Mouse (Mus musculus) cerebellum, adult 11-12 months (tissue): ENCODE data around the gene Atp1a3.
"Not testable (repeated sequence)": the region's sequence is repeated elsewhere in the genome, so short reads cannot be mapped to it uniquely, and the experiment has no call there.

Experiments used
- DNase-seq: peaks from one replicate; pipeline ENCODE4 v3.0.0; 2022

Gene Atp1a3

DNA sequence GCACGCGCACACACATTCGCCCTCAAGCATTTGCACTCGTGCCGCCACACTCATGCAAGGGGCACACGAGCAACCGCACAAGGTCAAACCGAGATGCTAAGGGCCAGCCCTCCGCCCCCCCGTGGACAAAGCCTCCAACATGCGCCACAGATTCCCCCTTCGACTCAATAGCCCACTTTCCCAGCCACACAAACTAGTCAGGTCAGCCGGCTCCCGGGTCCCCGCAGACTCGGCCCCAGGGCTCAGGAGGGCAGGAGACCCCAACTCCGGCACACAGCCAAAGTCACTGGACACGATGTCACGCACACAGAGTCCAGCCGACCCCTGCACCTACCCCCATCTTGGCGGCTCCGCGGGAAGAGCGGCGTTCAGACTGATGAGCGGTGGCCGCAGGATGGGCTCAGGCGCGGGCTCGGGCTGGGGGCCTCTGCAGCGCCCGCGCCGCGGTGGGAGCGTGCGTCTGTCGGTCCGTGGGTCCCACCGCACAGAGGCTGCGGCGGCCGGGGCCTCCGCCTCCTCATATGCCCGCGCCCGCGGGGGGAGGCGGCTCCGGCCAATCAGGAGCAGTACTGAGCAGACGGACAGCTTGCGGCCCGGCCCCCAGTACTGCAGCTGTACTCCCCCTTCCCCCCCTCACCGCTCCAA is at the start of gene Atp1a3:
TSS of gene Atp1a3 (minus strand) at position 538 of the 645 bp plus-strand sequence.
- peak; percentile 93 for DNase-seq

DNA sequence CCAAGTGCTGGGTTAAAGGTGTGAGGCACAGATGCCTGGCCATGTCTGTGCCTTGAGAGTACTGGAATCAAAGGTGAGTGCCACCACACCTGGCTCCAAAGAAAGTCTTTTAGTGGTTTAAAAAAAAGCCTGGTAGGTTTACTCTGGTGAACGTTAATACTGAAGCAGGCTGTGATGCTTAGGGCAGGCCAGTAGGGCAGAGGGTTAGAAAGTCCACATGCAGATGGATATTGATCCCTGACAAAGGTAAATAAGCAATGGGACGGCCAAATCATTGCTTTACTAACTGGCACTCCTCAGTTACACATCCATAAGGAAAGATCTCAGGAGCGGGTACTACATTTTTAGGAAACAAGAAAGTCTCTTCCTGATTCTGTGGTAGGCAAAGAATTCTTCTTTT is 46.8 kb upstream of the Atp1a3 start:
- DNase-seq = no peak

DNA sequence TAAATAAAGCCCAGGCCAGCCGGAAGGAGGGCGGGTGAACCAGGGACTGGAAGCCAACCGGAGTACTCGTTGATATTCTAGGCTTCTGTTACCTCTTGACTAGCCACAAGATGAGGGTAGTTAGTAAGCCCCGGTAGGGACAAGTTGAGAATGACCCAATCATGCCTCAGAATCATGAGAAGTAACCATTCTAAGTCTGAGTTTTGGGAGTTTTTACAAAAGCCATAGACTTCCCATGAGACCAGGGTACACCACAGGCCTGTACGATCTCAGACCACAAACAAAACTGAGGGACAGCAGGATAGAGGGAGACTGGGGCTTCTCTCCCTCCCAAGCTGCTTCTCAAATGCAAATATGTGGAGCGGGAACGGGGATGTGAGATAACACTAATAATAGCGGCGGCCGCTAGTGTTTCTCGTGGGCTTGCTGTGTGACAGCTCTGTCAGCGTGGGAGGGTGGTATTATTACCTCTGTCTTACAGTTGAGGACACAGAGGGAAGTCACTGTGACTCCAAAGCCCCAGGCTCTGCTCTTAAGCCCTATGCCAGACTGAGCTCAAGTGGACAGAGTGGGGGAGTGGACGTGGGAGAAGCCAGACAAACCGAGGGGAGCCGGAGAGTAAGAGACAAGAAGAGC is 43.7 kb upstream of the Atp1a3 start:
- no peak for DNase-seq

DNA sequence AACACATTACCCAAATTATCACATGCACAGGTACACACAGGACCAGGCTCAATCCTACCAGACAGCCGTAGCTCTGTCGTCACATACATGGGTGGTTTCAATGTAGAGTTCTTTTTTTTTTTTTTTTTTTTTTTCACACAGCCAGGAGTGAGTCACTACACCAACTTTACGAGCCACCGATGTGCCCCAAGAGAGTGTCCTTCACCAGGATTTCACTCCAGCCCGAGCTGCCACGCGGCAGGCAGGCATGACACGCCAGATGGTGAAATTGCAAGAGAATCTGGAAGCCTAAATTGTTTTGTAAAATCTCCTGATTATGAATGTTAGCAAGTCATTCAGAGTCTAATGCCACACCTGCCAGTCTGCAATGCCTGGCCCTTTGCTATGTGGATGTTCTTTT is 41.6 kb upstream of the Atp1a3 start:
- no peak for DNase-seq

DNA sequence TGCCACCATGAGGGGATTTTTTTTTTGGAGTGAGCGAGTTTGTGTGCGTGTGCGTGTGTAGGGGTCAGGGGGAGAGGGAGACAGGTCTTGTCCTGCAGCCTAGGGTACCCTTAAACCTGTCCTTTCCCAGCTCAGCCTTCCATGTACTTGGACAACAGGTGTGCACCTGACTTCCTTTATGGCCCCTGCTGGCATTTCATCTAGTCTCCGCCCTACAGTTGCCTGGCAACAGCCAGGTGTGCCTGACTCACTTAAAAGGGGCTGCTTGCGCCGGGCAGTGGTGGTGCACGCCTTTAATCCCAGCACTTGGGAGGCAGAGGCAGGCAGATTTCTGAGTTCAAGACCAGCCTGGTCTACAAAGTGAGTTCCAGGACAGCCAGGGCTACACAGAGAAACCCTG is 38.8 kb upstream of the Atp1a3 start:
- not testable (repeated sequence) for DNase-seq

DNA sequence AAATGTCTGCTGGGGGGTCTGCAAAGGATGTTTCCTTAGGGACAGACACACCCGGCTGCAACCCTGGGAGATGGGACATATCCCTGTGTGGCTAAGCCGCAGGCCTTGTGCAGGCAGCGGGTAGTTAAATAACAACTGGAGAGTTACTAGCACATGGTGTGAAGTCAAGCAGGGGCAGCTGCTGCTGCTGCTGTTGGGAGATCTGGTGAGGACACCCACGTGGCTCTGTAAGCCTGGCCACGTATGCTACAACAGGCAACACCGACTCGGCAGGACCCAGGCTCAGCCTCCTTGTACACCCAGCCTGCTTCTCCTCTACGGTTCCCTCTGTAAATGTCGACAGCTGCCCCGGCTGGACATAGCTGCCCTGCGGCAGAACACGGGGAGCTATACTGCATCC is 36.2 kb upstream of the Atp1a3 start:
- no peak for DNase-seq

DNA sequence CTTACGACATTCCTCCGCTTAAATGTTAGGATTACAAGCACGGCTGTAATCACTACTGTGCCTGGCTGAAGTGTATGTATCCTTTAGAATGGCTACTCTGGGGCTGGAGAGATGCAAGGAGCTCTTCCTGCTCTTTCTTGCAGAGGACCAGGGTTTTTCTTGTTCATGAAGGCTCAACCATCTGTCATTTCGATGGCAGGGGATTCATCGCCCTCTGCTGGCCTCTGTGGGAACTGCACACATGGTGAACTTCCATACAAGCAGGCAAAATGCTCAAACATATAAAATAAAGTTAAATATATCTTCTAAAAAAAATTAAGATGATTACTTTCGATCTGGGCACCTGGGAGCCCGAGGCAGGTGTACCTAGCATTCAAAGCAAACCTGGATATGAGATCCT is 30.2 kb upstream of the Atp1a3 start:
- peak; percentile 75 for DNase-seq

DNA sequence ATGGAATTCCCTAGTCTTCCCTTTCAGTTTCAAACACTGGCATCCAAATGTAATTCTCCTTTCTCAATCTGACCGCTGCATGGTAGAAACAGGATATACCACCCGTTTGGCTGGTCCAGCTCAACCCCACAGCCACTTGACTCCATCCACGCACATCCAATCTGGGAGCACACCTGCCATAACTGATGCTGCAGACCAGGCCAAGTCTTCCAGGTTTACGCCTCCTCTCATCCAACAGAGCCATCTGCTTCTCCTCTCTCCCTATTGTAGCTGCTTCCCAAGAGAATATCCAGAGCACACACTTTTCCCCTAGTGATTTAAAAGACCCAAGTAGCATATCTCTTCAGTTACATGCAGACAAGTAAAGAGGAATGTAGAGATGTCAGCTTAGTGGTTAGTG is 29.0 kb upstream of the Atp1a3 start:
- no peak for DNase-seq

DNA sequence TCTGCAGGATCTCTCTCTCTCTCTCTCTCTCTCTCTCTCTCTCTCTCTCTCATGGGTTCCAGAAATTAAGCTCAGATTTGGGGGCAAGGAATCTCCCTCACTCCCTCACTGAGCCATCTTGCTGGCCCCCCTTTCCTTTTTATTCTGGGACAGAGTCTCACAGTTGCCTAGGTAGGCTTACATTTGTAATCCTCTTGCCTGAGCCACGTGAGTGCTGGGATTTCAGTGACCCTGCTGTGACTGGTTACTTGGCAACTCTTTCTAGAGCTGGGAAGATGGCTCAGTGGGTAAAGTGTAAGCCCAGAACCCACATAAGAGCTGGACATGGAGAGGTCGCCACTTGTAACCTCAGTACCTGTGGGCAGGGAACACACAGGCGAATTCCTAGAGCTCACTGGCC is 25.8 kb upstream of the Atp1a3 start:
- DNase-seq = no peak

DNA sequence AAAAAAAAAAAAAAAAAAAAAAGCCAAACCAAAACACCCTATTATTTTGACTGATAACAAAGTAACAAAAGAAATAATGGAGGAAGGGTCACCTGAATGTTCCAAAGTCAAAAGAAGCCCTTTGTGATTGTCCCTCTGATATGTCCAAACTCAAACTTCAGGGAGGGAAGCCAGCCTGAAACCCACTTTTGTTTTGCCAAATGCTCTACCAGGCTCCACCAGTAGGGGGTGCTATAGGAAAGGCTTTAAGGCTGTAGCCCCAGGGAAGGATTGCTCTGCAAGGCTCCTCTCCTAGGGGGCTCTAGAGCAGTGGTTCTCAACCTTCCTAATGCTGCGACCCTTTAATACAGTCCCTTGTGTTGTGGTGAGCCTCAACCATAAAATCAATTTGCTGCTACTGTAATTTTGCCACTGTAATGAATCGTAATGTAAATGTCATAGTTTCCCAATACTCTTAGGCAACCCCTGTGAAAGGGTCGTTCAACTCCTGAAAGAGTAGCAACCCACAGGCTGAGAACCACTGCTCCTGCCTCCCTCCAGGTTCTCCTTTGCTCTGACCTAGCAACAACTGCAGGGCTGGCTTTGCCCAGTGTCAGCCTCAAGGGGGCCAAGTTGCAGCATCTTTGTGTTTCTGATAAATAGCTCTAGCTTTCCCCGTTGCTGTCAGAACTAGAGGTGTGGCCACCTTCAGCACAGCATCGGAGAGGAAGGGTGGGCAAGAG is 24.4 kb upstream of the Atp1a3 start:
- DNase-seq = peak; percentile 58

DNA sequence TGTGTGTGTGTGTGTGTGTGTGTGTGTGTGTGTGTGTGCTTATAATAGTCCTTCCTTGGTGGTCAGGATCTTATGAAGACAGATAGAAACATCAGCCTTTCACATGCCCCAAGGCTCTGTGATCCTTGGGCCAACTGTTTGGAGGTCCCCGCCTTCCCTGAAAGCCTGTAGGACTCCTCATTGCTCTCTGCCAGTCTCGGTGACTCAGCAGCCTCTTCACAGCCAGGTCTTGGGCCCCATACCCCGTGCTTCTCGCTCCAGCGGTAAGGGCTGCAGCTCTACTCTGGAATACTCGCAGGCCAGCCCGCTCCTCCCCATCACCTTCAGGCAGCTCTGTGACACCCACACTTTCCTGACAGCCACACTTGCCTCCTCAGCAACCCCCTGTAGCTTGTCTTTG is 20.7 kb upstream of the Atp1a3 start:
- no peak for DNase-seq

DNA sequence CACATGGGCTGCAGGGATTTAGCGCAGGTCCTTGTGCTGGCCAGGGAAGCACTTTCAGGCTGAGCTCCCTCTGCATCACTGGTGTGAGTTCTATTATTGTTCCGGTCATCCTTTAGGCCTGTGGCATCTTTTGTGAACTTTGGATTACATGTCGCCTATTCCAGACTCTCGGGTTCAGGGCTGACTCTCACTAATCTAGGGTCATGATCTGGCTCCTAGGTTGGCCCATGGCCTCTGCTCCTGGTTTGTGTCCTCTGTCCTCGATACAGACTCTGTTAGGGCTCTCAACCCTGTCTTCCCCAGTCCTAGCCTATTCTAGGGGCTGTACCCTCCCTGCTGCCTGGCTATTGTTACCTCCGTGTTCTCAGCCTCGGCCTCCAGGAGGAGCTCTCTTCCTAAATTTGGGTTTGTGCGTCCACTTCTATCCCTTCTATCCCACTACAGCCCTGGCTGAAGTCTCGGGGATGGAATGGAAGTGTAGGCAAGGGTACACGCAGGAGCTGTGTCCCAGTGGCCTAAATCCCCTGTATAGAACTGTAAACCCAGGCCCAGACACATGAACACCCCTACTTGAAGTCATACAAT is 20.2 kb upstream of the Atp1a3 start:
- DNase-seq = no peak

DNA sequence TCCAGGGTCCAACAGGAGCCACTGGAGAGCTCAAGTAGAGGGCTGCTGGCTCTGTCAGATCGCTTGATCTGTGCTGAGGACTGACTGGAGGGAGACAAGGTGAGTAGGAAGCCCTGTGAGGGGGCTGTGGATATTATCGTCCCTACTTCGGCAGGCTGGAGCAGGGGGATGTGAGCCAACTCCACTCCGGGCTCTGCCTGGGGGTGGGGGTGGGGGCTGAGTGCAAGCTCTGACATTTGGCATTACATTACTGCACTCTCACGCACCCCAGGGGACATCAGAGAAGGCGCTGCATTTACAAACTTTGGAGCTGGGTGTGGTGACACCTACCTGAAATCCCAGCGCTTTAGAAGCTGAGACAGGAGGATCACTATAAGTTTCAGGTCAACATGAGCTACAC is 5.8 kb upstream of the Atp1a3 start:
- peak; percentile 54 for DNase-seq

DNA sequence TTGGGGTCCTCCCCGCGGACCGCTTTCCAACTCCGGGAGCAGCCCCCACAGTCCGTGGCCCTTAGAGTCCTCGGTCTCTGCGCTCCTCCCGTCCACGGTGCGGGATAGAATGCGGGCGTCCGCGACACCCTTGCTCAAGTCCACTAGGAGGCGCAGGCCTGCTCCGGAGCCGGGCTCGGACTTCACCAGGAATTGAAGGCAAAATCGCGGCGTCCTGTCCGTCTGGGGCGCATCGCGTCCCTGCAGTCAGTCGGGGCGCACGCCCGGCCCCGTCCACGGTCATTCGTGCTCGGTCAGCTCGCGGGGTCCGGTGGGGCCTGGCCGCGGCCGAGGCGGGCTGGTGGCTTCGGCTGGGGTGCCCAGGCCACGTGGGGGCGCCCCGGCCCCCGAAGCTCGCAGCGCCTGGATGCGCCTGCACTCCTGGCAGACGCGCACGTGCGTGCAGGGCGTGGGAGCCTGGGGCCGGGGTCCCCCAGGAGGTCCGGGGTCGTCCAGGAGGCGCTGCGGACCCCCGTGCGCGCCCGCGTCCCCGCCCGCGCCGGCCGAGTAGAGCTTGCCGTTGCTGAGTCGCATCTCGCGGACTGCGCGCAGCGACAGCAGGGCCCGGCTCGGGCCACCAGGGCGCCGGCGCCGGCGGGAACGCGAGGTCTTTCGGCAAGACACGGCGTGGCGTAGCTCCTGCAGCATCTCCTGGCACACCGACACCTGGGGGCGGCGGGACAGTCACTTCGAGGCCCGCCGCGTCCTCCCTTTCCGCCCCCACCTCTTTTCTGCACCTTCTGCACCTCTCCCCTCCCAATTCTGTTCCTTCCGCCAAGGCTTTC is 4.5 kb upstream of the Atp1a3 start:
- DNase-seq = peak; percentile 84

DNA sequence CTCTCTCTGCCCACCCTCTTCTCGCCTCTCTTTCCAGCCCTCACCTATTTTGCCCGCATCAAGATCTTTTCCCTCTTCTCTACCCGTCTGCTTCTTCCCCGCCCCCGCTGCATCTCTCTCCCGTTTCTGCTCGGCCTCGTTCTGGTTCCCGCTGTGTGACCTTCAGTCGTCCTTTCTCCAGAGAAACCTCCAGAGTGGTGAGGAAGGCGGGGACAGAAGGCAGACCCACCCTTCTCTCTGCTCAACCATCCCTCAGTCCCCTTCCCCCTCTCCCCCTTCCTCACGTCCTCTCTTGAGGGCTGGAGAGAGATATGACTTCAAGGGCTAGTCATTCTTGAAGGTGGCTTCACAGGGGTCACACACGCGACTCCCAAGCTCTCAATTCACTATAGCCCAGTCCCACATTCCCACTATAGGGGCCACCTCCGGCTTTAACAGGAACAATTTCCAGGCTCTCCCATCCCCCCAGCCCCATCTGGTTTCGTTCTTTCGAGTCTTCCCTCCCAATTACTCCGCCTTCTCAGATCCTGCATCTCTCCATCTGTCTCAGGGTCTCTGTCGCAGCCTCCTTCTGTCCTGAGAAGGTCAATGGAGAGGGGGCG is 3.4 kb upstream of the Atp1a3 start:
- DNase-seq = peak; percentile 76

DNA sequence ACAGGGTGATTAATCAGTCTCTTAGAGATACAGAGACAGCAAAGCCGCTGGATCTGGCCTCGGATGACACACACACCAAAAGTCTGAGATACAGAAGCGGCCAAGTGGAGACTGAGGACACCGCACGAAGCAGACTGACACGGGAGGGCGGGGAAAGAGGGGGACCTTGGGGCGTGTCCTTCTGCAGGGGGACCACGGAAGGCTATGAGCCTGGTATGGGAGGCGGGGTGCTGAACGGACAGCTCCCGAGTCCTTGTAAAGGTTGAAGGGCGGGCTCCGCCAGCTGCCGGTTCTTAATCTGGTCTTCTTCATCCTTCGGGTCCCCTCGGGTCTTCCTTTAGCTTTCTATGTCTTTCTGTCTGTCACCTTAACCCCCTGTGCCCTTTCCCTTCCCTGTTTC is 2.9 kb upstream of the Atp1a3 start:
- peak; percentile 82 for DNase-seq

DNA sequence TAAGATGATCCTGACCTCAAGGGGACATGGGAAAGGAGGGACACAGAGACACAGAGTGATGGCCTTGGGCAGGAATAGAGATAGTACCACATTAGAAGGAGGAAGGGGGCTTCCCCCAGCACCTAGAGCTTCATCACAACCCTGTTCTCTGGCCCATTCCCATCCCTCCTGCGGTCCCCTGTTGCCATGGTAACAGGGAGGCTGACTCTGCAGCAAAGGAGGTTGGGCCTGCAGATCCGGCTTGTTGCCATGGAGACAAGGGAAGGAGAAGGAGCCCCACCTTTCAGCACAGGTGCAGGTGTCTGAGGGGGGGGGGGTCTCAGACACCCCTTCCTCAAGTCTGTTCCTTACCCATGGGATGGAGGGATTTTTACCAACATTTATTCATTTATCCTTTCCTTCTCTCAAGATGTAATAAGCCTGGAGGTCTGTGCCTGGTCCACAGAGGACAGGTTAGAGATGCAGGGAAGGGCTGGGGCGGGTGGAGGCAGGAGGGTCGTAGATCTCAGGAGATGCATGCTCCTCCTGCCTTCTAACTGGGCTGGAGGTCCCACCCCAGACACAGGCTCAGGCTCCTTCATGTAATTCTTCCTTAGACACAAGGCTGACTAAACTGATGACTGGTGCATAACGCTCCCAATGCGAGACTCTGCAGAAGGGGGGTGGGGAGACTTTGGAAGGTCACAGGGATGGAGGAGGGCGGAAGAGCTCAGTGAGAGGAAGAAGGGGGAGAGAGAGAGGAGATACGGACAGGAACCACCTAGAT is 2.0 kb upstream of the Atp1a3 start:
- peak; percentile 87 for DNase-seq

DNA sequence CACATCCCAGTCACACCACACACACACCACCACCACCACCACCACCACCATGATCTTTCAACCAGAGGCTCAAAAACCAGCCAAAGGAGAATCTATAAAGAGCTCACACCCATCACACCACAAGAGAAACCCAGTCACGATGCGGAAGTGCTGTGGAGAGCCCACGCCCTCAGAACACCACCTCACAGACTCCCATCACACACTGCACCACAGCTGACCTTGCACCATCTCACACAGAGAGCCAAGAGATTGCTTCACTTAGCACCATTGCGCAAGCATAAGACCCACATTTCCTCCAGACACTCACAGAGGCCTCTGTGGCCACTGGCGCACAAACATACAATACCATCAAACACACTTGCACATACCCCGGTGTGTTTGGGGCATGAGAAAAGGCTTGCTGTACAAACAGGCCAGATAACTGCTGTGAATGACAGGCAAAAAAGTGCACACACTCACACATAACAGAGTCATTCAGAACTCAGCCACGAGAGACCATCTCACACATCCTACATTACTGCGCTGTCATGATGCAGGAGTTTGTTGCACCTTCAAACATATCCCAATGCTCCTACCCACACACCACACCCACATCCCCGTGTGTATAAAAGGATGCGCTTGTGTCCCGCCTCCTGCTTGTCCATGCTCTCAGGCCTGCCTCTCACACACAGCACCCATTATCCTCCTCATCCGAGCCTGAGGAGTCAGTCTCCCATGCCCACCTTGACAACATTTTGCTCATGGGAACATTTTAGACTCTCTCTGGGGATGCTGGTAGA is 1.0 kb upstream of the Atp1a3 start:
- peak; percentile 59 for DNase-seq

DNA sequence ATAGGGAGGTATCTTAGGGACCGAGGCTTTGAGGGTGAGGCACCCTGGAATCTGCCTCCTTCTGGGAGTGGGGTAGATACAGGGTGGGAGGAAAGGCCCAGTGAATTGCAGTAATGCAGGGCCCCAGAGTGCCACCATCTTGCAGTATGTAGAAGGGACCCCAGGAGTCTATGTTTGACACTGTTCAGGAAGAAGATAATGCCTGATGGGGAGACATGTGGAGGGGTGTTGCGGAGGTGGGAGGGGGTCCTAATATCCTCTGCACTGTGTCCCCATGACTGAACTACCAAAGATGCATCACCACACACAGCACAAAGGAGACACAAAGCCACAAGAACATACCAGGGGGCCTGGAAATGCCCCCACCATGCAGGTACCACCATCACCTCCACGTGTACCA is 413 bp upstream of the Atp1a3 start:
- DNase-seq = peak; percentile 63

DNA sequence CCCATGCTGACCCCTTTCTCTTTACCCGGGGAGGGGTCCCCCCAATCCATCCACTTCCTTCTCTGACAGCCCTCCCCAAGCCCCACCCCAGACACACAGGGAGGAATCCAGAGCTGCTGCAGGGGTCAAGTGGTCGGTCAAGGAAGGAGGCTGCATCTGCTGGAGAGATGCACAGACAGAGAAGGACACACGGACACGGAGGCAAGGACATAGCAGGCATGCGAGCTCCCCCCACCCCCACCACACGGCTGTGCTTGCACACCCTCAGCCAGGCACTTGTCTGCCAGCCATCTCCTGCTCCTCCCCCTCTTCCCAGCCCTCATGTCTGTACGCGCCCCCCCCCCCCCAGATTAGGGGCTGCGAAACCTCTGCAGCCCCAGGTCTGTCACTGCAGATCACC is 952 bp downstream of the Atp1a3 start:
- peak; percentile 70 for DNase-seq

DNA sequence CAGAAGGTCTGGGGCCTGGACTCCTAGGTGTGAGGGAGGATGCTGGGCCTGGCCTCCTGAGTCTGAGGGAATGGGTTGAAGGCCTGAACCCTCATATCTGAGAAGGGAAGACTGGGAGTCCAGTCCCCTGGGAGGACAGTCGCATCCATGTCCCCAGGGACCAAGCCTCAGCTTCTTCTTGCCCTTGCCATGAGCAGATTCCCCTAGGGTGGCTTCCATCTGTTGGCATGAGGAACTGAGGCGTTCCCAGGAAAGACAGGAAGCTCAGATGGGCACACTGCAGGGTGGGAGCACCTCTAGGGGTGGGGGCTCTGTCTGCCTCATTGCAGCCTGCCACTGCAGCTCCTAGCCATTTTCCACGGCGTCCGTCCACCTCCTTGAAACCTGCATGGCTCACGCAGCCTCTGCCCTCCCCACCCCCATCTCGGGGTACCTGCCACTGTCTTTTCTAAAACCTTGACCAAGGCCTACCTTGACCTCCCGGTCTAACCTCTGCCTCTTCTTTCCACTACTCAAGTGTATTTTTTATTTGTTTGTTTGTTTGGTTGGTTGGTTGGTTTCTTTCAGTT is 1.9 kb downstream of the Atp1a3 start:
- DNase-seq = peak; percentile 77
